Mouse (Mus musculus) urinary bladder, postnatal 0 days (tissue): Measurements from ENCODE around the gene Pdf. TPM values are rescaled to one million over a fixed set of nuclear protein-coding genes. Genes with fewer than 3 reads are reported as not detected.

ENCODE experiments used
- microRNA-seq: library from miRNA; unstranded; fragments of <30 nt; microRNA quantifications from one replicate; pipeline ENCODE4, GENCODE M21; 2016
- polyA plus RNA-seq: library from polyadenylated mRNA; unstranded; fragments of >200 nt; fragmentation: Nextera tagmentation; extraction: Ambion mirVana; gene quantifications from 2 replicates; pipeline ENCODE4 v1.2.1, GENCODE M21; 2015

The Pdf gene
- 20.5 and 25.6 TPM in 2 replicates for polyA plus RNA-seq

GRCm38 (mm10) chr8:107048061-107048941 is at the start of gene Pdf:
TSS of gene Pdf (minus strand) at chr8:107048614.

GRCm38 (mm10) chr8:107096366-107097036 is 48.1 kb upstream of the Pdf start, which contains the start of gene Terf2:
TSS of gene Terf2 (minus strand) at chr8:107096547.

GRCm38 (mm10) chr8:107065511-107066496 is 17.4 kb upstream of the Pdf start, which contains the start of gene Tmed6:
TSS of gene Tmed6 (minus strand) at chr8:107065644.

DNA sequence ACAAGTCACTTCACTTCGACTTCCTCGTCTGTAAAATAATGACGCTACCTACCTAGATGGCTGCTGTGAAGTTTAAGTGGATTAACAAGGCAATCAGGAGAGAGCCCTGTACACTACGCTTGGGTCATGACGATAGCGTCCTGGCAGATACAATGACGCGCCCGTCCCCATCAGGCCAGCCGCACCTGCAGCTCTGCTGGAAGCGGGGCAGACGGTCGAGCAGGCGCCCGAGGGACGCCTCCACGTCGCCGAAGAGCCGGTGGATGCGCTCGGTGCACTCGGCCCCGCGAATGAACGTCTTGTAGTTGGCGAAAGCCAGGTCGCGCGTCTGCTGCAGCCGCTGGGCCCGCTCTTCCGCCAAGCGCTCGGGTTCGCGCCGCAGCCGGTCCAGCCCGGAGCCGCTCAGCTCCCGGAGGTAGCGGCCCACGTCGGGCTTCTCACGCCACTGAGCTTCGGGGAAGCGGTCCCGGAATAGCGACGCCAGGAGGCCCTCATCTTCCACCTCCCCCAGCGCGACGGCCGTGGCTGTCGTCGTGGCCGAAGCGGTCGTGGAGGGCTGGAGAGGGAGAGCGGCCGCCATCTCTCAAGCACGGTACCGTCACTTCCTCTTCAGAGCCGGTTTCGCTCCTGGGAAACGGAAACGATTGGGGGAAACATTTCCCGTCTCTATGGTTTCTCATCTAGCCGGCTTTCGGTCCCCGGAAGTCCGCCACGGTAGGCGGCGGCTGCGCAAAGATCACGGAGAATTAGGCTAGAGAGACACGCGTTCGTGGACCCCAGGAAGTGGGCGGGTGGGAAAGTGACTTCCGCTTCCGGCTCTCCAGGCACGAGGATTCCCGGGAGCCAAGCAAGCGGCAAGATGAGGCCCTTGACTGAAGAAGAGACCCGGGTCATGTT is 7.9 kb upstream of the Pdf start, which contains the start of the genes Cog8 and Nip7:
TSS of gene Cog8 (minus strand) at position 614 of the 897 bp plus-strand sequence.
TSS of gene Nip7 (plus strand) at position 802 of the 897 bp plus-strand sequence.

GRCm38 (mm10) chr8:107030650-107031576 is 17.5 kb downstream of the Pdf start, which contains the start of gene Vps4a:
TSS of gene Vps4a (plus strand) at chr8:107031222.

Small RNA genes within 50 kb of the gene (microRNA-seq; reads per million reads assigned to microRNA genes)
- gene Mir7075, result 1.2 reads per million

Other genes with a start within 250 kb of the Pdf start
- gene Has3, start 178.4 kb downstream of the Pdf start, polyA plus RNA-seq, result 0.16 and 0.36 TPM in 2 replicates
- 31.3 and 31.4 TPM in 2 replicates for gene Utp4, start 155.0 kb downstream of the Pdf start, polyA plus RNA-seq
- gene Sntb2, start 112.9 kb downstream of the Pdf start, polyA plus RNA-seq, result 20.7 and 21.9 TPM in 2 replicates
- gene Vps4a, start 17.4 kb downstream of the Pdf start, polyA plus RNA-seq, result 57.0 and 64.7 TPM in 2 replicates
- 20.7 and 22.7 TPM in 2 replicates for gene Cog8, start 8.1 kb upstream of the Pdf start, polyA plus RNA-seq
- 55.4 and 59.0 TPM in 2 replicates for gene Nip7, start 8.3 kb upstream of the Pdf start, polyA plus RNA-seq
- not detected in 2 replicates for gene Tmed6, start 17.0 kb upstream of the Pdf start, polyA plus RNA-seq
- gene Terf2, start 47.9 kb upstream of the Pdf start, polyA plus RNA-seq, result 7.1 and 8.7 TPM in 2 replicates
- gene Cyb5b, start 102.0 kb upstream of the Pdf start, polyA plus RNA-seq, result 60.2 and 81.9 TPM in 2 replicates
- 9.2 and 9.5 TPM in 2 replicates for gene Nfat5, start 244.9 kb upstream of the Pdf start, polyA plus RNA-seq